Mouse (Mus musculus) mesoderm, embryonic 11.5 days (tissue): ENCODE measurements around the gene Psen1.
A peak's percentile ranks its signal among the peaks of the same experiment; 100 is the strongest.

Source experiments
- DNase-seq: peaks from one replicate; pipeline ENCODE4 v3.0.0-alpha.2; 2012; ENCODE audit warnings: low read depth, low spot score

Gene Psen1

DNA sequence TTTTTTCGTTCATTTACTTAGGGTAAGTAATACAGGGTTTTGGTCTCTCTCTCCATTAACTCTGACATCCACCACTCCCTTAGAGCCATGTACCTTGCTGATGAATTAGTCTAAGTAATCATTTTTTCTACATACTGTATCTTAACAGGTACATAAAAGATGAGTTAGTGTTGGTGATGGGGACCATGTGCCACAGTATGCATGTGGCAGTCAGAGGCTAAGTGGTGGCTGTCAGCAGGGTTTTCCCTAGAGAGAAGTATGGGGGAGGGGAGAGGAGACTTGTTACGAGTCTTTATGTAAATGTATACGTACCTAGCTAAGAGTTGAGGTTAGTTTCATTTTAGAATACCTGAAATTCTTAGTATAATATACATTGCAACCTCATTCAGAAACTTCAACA is 35.1 kb downstream of the Psen1 start:
- DNase-seq: no peak

DNA sequence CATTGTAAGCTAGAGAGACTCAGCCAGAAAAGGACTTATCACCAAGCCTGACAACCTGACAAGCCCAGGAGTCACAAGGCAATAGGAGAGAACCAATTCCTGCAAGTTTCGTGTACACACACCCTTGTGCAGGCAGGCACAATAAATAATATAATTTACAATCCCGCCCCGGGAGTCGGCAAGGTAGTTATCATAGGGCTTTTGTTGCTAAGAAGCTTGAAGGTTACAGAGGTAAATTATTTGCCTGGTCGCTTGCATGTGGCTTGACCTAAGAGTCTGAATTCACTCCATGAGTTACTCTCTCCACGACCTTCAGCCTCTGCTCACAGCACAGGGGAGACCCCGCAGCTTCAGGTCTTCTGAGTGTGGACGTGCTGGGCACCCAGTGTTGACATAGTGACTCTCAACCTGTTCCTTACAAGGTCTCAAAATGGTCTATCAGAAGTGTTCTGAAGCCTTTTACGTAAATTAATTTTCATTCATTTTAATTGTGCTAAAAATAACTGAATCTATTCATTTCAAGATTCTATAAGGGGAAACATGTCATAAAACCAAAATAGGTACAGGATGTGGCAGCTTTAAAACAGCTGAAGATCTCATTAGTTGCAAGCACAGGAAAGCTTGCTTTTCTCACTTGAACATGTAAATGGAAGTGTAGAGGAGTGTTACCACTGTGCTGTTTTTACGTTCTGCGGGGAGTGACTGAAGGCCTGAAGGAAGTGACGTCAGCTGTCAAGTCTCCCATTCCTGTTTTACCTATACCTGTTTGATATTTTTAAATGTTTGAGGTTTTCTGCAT is 38.8 kb downstream of the Psen1 start:
- DNase-seq: no peak

DNA sequence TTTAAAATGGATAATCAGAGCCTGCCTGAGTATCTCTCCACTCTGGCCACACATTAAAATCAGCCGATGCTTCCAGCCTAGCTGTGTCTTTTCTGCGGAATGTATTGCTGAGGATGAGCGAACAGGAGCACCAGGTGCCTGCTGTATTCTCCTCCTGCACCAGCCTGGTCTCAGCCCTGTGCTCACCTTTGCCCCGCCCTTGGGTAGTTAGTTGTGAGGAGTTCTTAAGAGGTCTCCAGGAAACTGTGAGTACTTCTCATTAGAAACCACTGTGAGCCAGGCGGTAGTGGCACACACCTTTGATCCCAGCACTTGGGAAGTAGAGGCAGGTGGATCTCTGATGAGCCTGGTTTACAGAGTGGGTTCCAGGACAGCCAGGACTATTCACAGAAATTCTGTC is 44.3 kb downstream of the Psen1 start:
- no peak for DNase-seq

DNA sequence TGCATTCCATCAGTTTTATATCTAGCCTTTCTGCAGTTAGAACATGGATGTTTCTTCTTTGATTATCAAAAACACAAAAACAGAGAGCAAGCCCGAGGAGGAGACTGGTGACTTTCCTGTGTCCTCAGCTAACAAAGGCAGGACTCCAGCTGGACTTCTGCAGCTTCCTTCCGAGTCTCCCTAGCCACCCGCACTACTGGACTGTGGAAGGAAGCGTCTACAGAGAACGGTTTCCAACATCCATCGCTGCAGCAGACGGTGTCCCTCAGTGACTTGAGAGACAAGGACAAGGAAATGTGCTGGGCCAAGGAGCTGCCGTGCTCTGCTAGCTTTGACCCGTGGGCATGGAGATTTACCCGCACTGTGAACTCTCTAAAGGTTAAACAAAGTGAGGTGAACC is 46.1 kb downstream of the Psen1 start:
- DNase-seq: no peak

DNA sequence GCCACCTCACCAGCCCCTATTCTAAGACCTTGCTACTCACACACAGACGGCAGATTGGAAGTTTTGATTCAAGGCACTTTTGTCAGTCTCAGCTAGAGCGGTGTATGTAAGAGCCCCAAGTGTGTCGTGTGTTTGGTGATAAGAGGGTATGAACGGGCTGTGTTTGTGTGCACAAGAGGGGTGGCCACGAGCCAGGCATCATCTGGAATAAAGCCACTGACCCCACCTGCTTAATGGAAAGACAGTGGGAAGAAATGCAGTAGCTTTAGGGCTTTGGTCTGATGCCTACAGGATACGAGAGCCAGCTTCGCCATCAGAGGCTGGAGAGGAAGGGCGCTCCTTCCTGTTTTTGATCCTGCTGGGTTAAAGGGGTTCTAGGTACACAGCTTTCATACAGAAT is 48.3 kb downstream of the Psen1 start:
- no peak for DNase-seq

DNA sequence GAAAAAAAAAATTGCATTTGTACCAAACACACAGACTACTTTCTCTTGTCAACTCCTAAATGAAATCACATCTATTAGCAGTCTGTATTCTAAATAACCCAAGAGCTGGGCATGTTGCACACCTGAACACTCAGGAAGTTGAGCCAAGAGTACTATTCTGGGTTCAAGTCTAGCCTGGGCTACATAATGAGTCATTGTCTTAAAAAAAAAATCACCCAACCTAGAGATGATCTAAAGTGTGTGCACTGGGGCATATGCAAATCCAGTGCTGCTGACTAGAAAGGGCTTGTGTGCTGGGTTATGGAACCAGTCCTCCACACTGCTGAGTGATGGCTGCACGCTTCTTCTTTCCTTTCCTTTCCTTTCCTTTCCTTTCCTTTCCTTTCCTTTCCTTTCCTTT is 50.7 kb downstream of the Psen1 start:
- no peak for DNase-seq

DNA sequence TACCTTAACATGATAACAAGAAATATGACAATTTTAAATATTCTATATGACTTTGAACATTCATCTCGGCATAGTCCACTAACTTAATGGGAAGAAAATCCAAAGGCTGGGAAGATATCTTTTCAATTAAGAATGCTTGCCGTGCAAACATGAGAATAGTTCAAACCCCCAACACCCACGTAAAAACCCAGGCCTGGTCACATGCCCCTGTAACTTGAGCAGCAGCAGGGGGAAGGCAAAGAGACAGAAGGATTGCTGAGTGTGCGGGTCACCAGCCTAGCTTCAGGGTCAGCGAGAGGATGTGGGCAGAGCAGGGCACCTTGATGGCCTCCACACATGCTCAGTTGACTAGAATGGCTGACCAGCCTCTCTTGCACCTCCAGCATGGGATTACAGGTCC is 53.8 kb downstream of the Psen1 start:
- no peak for DNase-seq

DNA sequence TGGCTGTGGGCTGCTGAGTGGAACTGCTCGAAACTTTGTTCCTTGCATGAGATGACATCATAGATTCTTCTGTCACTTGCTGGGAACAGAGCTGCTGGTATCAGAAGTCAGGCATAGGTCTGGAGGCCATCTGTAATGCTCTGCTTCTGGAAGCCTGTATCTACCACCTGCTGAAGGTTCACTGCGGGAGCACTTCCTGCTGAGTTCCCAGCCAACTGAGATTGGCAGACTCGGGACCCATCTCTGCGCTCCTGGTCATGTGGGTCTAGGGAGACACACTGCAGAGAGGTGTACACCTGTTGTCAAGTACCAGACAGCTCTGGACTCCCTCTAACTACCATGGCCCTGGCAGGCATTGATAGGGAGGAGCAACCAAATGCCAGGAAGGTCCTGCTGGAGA is 54.9 kb downstream of the Psen1 start:
- no peak for DNase-seq

DNA sequence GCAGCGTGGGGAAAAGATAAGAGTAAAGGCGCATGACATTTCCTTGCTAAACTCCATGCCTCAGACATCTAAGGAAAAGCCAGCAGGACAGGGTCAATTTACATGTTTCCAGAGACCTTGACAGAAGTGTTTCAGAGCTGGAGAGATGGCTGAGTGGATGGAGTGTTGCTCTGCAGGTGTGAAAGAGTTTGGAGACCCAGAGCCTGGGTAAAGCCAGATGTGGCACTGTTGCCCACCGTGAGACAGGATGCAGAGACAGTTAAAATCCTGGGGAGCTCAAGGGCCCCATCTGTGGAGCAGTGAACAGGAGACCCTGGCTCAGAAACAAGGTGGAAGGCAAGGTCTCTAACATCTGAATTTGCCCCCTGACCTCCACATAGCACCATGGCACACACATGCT is 55.8 kb downstream of the Psen1 start:
- no peak for DNase-seq

DNA sequence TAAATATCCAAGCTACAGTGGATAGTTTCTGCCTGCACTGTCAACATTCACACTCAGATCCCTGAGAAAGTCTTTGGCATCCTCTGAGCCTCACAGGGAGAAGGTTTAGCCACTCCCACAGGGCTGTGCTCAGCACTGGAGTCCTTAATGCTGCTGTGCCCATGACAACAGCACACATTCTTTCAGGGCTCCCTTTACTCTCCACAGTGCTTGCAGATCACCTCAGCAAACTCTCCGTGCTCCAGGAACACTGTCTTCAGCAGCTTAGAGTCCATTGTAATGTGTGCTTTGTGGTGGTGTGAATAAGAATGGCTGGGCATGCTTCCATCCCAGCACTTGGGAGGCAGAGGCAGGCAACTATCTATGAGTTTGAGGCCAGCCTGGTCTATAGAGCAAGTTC is 61.2 kb downstream of the Psen1 start:
- DNase-seq: no peak

DNA sequence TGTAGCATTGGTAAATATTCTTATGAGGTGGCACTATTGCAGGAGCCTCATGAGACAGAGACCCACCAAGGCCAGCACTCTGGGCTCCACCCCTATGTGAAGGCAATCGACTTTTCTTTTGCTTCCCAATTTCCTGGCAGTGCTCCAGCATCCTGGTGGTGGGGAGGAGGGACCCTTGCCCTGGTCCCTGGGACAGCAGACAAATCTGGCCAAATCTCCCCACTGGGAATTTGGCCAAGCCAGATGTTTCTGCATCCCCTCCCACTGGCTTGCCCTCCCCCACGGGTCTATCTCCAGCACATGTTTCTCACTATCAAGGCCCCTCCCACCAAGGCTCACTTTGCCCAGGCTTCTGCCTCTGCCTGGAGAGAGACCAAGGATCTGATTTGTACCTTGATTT is 64.5 kb downstream of the Psen1 start:
- peak; percentile 29 for DNase-seq

DNA sequence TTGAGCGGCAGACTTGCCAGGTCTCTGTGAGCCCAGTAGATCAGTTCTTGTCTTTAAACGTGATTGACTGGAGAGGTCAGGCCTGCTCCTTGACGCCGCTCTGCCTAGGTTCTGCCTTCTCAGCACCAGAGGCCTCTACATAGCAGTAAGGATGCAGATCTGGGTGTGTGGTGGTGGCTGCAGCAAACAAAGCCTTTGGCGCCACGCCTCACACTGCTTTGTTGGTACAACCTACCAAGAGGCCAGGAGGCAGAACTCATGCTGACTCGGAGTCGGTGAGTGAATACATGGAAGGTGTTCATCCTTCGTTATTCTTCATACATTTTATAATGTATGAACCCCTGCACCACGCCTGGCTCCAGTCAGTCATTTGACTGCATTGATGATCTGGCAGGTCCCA is 70.8 kb downstream of the Psen1 start:
- no peak for DNase-seq

DNA sequence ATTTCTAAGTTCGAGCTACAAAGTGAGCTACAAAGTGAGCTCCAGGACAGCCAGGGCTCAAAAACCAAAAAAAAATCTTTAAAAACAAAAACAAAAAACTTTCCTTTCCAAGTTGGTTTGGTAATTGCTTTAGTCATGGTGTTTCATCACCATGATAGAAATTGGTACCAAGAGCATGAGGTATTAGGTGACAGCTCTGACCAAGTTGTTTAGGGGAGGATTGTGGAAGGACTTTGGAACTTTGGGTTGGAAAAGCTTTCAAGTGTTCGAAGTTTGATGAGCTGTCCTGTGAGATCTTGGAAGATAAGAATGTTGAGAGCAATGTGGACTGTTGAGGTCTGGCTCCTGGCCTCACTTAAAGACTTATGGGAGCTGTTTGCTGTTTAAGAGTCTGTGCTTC is 72.2 kb downstream of the Psen1 start:
- DNase-seq: no peak

DNA sequence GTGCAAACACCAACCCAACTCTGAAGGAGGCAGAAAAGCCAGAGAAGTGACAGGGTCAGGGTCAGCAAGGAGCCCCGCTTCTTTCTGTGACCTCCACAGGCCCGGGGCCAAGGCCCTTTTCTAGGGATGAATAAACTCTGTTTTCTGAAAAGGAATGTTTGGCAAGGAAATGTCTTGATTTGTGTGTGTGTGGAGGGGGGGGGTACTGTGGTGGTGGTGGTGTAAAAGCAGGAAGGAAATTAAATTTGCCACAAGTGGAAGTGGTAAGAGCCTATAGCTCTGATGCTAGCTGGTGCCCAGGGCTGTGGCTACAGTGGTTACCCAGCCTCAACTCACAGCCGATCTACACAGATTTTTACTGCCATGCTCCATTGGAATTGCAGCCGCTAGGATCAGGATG is 74.8 kb downstream of the Psen1 start:
- no peak for DNase-seq

DNA sequence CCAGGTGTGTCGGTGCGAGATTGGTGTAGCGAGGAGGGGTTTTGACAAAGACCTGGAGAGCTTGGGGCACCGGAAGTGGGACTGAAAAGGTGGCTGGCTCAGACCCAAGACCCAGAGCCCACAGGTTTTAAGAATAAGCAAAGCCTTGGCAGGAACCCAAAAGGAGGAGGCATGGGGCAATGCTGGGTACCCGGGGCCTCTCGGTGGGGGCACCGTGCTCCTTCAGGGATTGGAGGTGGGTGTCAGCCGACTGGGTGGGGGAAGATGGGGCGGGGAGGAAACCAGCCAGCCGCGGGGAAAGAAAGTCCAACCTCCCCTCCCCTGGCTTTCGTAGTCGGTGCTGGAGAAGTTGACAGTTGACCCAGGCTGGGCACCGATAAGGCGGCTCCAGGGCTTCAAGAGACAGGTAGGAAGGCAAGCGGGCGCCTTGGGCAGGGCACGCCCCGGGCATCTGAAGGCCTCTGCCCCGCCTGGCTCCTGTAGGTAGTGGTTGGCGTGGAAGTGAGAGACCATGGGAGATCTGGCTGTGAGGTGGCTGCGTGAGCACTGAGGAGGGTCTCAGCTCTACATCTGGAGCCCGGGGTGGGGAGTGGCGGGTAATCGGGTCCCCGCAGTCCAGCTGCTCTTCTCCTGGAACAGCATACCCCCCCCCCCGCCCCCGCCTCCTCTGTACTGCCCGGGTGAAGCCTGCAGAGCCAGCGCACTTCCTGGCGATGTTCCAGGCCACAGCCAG is 75.5 kb downstream of the Psen1 start, which contains the start of gene Papln:
Gene Papln (plus strand): TSS at position 324 of the 733 bp plus-strand sequence.
- DNase-seq: no peak

DNA sequence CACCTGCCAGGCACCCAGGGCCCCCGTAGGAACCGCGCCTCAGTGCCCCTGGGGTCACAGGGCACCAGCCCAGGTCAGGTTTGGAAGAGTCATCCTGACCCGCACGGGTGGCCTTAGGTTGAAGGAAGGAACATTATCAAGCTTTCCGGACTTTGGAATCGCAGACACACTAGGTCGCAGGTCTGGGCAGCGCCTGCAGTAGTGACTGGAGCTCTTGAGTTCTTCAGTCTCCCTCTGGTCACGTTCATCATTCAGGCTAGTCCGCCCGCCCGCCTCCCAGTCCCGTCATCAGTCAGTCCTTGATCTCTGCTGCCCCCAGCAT is 76.1 kb downstream of the Psen1 start:
- DNase-seq: no peak

DNA sequence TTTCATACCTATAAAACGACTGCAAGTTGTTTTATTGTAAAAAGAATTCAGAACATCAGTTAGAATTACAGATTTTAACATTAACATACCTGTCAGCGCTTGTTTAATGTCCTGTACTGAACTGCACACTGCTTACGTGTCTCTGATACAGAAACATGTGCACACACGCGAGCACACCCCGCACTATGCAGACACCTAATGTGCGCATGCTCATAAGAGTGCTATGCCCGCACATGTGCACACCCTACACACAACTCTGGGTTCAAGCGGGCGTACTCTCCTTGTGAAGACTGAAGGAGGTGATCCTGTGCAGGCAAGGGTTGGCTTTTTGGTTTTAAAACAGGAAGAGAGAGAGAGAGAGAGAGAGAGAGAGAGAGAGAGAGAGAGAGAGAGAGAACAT is 76.6 kb downstream of the Psen1 start:
- no peak for DNase-seq

DNA sequence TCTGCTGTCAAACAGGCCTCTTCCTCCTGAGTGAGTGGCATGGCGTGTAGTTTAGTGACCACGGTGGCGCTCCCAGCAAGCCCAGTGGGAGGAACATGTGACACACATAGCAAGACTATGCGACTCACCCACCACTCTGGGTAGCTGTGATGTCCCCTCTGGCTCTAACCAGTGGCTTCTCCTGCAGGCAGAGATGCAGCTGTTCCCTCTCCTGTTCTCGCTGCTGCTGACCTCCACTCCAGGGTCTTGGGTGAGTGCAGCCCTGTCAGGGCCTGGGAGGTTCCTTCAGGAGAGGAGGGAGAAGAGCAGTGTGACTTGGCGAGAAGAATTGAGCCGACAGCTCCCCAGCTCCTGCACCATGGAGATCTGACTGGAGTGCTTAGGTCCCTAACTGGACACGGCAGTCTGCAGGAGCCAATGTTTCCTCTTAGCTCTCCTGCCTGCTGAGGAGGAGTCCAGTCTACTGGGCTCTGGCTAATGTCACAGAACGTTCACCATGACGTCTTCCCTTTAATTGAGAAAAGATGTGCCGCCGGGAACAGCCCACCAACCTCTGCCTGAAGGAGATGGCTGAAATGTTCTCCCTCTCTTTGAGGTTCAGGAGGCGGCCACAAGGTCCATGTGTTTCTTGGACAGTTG is 78.1 kb downstream of the Psen1 start:
- no peak for DNase-seq

DNA sequence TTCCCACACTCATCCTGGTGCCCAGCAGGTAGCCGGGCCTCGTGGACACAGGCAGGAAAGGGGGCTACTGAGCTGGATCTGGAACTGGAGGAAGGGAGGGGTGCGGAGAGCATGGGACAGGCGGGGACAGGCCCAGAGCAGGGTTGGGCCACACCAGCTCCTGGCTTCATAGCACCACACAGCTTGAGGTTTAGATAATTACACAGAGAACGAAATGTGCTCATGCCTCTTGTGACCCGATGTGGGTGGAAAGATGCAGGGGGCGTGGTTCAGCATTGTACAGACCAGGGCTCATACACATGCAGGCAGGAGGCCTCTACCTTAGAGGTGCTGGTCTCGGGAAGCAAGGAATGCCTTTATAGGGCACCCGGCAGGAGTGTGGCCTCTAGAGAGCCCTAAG is 79.9 kb downstream of the Psen1 start:
- no peak for DNase-seq

DNA sequence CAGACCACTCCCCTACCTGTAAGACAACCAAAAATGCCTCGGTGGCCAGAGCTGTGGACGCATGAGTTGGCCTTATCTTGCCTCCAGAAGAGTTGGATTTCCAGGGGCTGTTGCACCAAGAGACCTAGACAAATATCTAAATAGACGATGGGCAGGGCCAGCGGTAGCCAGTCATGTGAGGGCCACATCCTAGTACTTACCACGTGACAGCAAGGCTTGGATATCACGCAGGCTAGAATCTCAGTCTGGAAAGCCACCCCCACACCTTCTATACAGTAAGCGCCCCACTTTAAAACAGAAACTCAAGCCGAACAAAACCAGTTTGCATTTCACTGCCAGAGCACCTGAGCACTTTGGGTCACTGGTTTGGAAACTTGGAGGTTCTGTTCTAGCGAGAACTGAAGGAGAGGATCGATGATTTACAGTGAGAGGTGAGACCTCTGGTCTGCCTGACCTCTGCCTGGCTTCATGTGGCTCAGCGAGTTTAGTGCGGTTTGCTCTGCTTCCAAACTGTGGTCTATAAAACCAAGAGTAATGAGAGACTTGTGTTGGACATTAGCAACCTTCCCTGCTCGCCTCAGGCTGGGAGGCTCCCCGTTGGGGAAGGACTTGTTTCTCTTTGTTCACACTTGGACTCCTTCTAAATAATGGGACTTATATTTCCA is 80.4 kb downstream of the Psen1 start:
- no peak for DNase-seq

DNA sequence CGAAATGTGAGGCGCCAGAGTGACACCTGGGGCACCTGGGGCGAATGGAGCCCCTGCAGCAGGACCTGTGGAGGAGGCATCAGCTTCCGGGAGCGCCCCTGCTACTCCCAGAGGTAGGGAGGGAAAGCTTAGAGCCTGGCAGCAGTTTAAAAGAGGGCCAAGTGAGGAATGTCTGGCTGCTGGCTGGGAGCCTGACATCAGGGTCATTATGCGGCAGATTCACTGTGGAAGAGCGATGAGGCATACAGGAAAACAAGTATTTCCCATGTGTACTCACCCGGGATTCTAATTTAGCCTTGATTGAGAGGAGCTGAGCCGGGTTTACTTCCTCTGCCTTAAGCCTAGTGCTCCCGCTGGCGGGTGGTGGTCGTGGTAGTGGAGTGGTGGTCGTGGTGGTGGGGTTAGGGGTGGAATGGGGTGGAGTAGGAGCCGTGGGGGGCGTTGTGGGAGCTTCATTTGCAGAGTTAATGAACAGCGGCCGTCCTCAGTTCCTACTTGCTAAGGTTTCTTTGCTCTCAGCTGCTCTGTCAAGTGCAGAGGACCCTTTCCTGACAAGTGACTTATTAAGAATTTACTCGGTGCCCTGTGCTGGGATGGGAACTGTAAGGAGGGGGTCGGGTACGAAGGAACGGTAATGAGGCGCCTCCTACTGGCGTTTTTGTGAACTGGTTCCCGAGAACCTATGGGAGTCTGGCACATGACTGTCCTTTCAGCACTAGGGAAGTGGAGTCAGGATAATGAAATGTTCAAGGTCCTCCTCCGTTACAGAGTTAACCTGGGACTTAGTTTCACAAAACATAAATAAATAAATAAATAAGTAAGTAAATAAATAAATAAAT is 82.7 kb downstream of the Psen1 start:
- peak; percentile 89 for DNase-seq

DNA sequence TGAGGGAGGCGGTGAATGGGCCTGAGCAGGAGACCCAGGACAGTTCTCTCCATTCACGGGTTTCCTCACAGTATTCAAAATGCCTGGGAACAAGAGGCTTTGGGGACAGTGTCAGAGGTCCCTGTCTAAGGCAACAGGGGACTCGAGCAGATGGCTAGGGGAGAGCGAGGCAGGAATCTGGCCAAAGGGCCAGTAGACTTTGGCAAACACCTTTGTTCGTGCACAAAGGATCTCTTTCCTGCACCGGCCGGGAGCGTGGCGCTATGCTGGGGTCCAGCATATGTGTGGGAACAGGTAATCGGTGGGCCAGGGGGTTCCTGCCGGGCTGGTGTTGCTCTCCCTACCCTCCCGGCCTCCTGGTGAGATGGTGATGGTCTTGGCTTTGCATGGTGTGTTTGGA is 87.7 kb downstream of the Psen1 start:
- no peak for DNase-seq
